ENCODE assay signal across 16 mouse cellular contexts in the genomic region with DNA sequence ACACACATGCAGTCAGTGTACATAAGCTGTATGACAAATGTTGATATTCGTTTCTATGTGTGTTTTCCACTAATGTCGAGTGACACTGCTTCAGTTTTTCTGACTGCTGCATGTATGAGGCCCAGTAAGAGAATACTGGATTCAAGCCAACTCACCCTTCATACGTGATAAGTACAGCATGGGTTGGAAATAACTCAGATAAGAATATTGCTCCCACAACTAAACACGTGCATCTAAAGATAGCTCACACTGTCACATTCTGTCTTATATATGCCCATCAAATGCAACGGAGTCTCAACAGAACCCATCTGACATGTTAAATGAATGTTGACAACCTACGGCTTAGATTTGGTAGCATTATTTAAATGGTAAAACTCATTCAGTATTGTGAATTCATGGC.
DNase-seq lines count a peak whose midpoint lies in the region; ATAC-seq and TF ChIP-seq lines count a peak whose summit lies in the region.
"Had no signal": no experiment of that assay in that cellular context is flagged by ENCODE, and none has a peak within 500 bp of the region (broad histone marks: within the 10 kb centered on the region; RNA-seq: fewer than 3 reads in every experiment).

No protein-coding gene starts in this region.

- no peak for ATAC-seq in heart, embryonic 13.5 days (ENCODE audit: extremely low read depth, insufficient number of reproducible peaks, low FRiP score, low TSS enrichment)
- no peak for ATAC-seq in heart, embryonic 11.5 days (replicated peaks; ENCODE audit: insufficient number of reproducible peaks, low FRiP score, low TSS enrichment)
- 0 out of 2 replicates have a peak, but pooled peaks have one; percentile 49 for ATAC-seq in lung, embryonic 14.5 days (ENCODE audit: insufficient read depth)
- peak; percentile 90 for ATAC-seq in liver, embryonic 12.5 days
- ATAC-seq in stomach, embryonic 15.5 days (ENCODE audit: insufficient read depth, low FRiP score, low read depth), result peak; percentile 83

- H3K4me2 ChIP-seq in heart, embryonic 13.5 days, result no peak overlapping the region
- H3K4me2 ChIP-seq in heart, embryonic 11.5 days, result no peak overlapping the region
- no peak overlapping the region for H3K4me2 ChIP-seq in lung, embryonic 14.5 days
- no peak overlapping the region for H3K4me2 ChIP-seq in liver, embryonic 12.5 days
- H3K4me2 ChIP-seq in stomach, embryonic 15.5 days, result no peak overlapping the region
- H3K4me2 ChIP-seq: hindbrain, embryonic 13.5 days; midbrain, embryonic 11.5 days had no signal

- no peak overlapping the region for H3K9ac ChIP-seq in heart, embryonic 13.5 days
- H3K9ac ChIP-seq in heart, embryonic 11.5 days (ENCODE audit: low read depth, low read length), result no peak overlapping the region
- H3K9ac ChIP-seq in lung, embryonic 14.5 days, result no peak overlapping the region
- no peak overlapping the region for H3K9ac ChIP-seq in liver, embryonic 12.5 days
- no peak overlapping the region for H3K9ac ChIP-seq in stomach, embryonic 15.5 days
- H3K9ac ChIP-seq: hindbrain, embryonic 13.5 days had no signal

- H3K4me1 ChIP-seq in heart, embryonic 13.5 days, result peaks cover 42% of the 10 kb centered on the region
- peaks cover 23% of the 10 kb centered on the region for H3K4me1 ChIP-seq in heart, embryonic 11.5 days (ENCODE audit: control insufficient read depth, insufficient read depth, low read length)
- H3K4me1 ChIP-seq in lung, embryonic 14.5 days (ENCODE audit: insufficient read depth), result no peaks in the 10 kb centered on the region
- H3K4me1 ChIP-seq in liver, embryonic 12.5 days, result peaks cover 13% of the 10 kb centered on the region
- no peaks in the 10 kb centered on the region for H3K4me1 ChIP-seq in stomach, embryonic 15.5 days

- peak overlapping the region; percentile 66 for H3K27ac ChIP-seq in heart, embryonic 13.5 days (replicated peaks)
- H3K27ac ChIP-seq in heart, embryonic 11.5 days (ENCODE audit: low read depth, low read length), result no peak overlapping the region
- H3K27ac ChIP-seq in lung, embryonic 14.5 days (ENCODE audit: low read depth), result no peak overlapping the region
- no peak overlapping the region for H3K27ac ChIP-seq in liver, embryonic 12.5 days
- H3K27ac ChIP-seq in stomach, embryonic 15.5 days, result no peak overlapping the region
- H3K27ac ChIP-seq: hindbrain, embryonic 13.5 days had no signal

- no peaks in the 10 kb centered on the region for H3K27me3 ChIP-seq in heart, embryonic 13.5 days (replicated peaks)
- H3K27me3 ChIP-seq in heart, embryonic 11.5 days (ENCODE audit: control insufficient read depth, insufficient read depth, low read length), result no peaks in the 10 kb centered on the region
- H3K27me3 ChIP-seq in lung, embryonic 14.5 days (ENCODE audit: insufficient read depth, low read length), result no peaks in the 10 kb centered on the region
- no peaks in the 10 kb centered on the region for H3K27me3 ChIP-seq in liver, embryonic 12.5 days (replicated peaks)
- H3K27me3 ChIP-seq in stomach, embryonic 15.5 days (replicated peaks), result no peaks in the 10 kb centered on the region
- H3K27me3 ChIP-seq: hindbrain, embryonic 13.5 days had no signal

- no peaks in the 10 kb centered on the region for H3K36me3 ChIP-seq in heart, embryonic 13.5 days
- no peaks in the 10 kb centered on the region for H3K36me3 ChIP-seq in heart, embryonic 11.5 days (ENCODE audit: control insufficient read depth, insufficient read depth, low read length)
- H3K36me3 ChIP-seq in lung, embryonic 14.5 days (ENCODE audit: insufficient read depth), result no peaks in the 10 kb centered on the region
- no peaks in the 10 kb centered on the region for H3K36me3 ChIP-seq in liver, embryonic 12.5 days
- no peaks in the 10 kb centered on the region for H3K36me3 ChIP-seq in stomach, embryonic 15.5 days
- H3K36me3 ChIP-seq: hindbrain, embryonic 13.5 days had no signal

- WGBS in heart, embryonic 13.5 days, result 28% methylated on average over 6 of the region's 6 CpGs
- 50% methylated on average over 6 of the region's 6 CpGs for WGBS in heart, embryonic 11.5 days (ENCODE audit: insufficient replicate concordance)
- 55% methylated on average over 6 of the region's 6 CpGs for WGBS in lung, embryonic 14.5 days
- 45% methylated on average over 6 of the region's 6 CpGs for WGBS in liver, embryonic 12.5 days (ENCODE audit: insufficient replicate concordance)
- 67% methylated on average over 6 of the region's 6 CpGs for WGBS in stomach, embryonic 15.5 days

- no peak for DNase-seq in lung, embryonic 14.5 days
- no peak for DNase-seq in lung, adult 18-20 months
- no peak for DNase-seq in ovary, postnatal 14 days (ENCODE audit: low spot score)
- DNase-seq: adrenal gland, postnatal 36 days; cerebellum, adult 8-10 months; gastrocnemius, postnatal 10 days; kidney, adult 9 months; layer of hippocampus, postnatal 36 days; lung, postnatal 36 days; thymus, adult 18-20 months had no signal

- no peak overlapping the region for H3K4me3 ChIP-seq in heart, embryonic 13.5 days
- no peak overlapping the region for H3K4me3 ChIP-seq in heart, embryonic 11.5 days (ENCODE audit: low read depth, low read length)
- no peak overlapping the region for H3K4me3 ChIP-seq in lung, embryonic 14.5 days (ENCODE audit: low read depth, low read length)
- no peak overlapping the region for H3K4me3 ChIP-seq in liver, embryonic 12.5 days
- H3K4me3 ChIP-seq in stomach, embryonic 15.5 days (replicated peaks), result no peak overlapping the region
- H3K4me3 ChIP-seq: hindbrain, embryonic 13.5 days had no signal

- TF ChIP-seq CTCF in lung, embryonic 14.5 days (IDR thresholded peaks at IDR 0.05; ENCODE audit: low read depth), result no peak

- 0 out of 2 replicates have a peak, but pooled peaks cover 5% of the 10 kb centered on the region for H3K9me3 ChIP-seq in heart, embryonic 13.5 days
- no peaks in the 10 kb centered on the region for H3K9me3 ChIP-seq in heart, embryonic 11.5 days (replicated peaks; ENCODE audit: control insufficient read depth, low read length)
- H3K9me3 ChIP-seq in lung, embryonic 14.5 days (ENCODE audit: low read depth, low read length), result no peaks in the 10 kb centered on the region
- no peaks in the 10 kb centered on the region for H3K9me3 ChIP-seq in liver, embryonic 12.5 days (replicated peaks)
- no peaks in the 10 kb centered on the region for H3K9me3 ChIP-seq in stomach, embryonic 15.5 days
- H3K9me3 ChIP-seq: hindbrain, embryonic 13.5 days had no signal

Comparison
In these comparisons a context has a peak if more than half of its experiments do, and no peak if none do; other contexts are left out.
1. ATAC-seq: peak in lung, embryonic 14.5 days (single experiment), liver, embryonic 12.5 days (single experiment) and stomach, embryonic 15.5 days (single experiment); none in heart, embryonic 13.5 days (single experiment) and heart, embryonic 11.5 days (single experiment).